Mouse (Mus musculus) thymus, adult 2 months (tissue): ENCODE results near the gene Gab3.

ENCODE experiments used
- CTCF ChIP-seq: fragments of 200-500 bp; IDR thresholded peaks from 2 replicates; pipeline ENCODE4 v1.5.1; 2012; ENCODE audit warnings: mild to moderate bottlenecking, control low read depth, low read length, moderate library complexity, borderline replicate concordance; ENCODE audit not compliant: control insufficient read depth, poor library complexity, insufficient read depth; ENCODE audit errors: extremely low read depth
- POLR2A ChIP-seq: fragments of 200-500 bp; IDR thresholded peaks from 2 replicates; pipeline ENCODE4 v1.6.1; 2012; ENCODE audit warnings: mild to moderate bottlenecking, low read length, control low read depth, moderate library complexity; ENCODE audit not compliant: control insufficient read depth, poor library complexity, insufficient read depth; ENCODE audit errors: extremely low read depth

- TF ChIP-seq CTCF = no peak
- no peak for TF ChIP-seq POLR2A
These were observed 2.9 kb downstream of the Gab3 start for GRCm38 (mm10) chrX:75082351-75082750.
